Mouse (Mus musculus) hindbrain, embryonic 16.5 days (tissue): ENCODE data around the gene Mrgbp. TPM values are rescaled to one million over a fixed set of nuclear protein-coding genes. Genes with fewer than 3 reads are reported as not detected.

ENCODE experiments used
- ATAC-seq: fragments of 200-750 bp; cut with Nextera tagmentation; 2 replicates; pipeline ENCODE4 v1.8.0; 2017; ENCODE audit warnings: moderate TSS enrichment, moderate library complexity
- H3K27ac ChIP-seq: fragments of 300-500 bp; sonication (generic); 2 replicates; pipeline ENCODE4 v1.5.1; 2014; ENCODE audit warnings: low read depth, mild to moderate bottlenecking, control low read depth, low read length, moderate library complexity
- H3K27me3 ChIP-seq: fragments of 300-500 bp; sonication (generic); replicated peaks from 2 replicates; pipeline ENCODE4 v1.6.1; 2014; ENCODE audit warnings: low read length; ENCODE audit not compliant: control insufficient read depth, insufficient read depth
- H3K36me3 ChIP-seq: fragments of 300-500 bp; sonication (generic); 2 replicates; pipeline ENCODE4 v1.6.1; 2014; ENCODE audit warnings: mild to moderate bottlenecking, low read length, moderate library complexity, mixed read lengths; ENCODE audit not compliant: control insufficient read depth, insufficient read depth
- H3K4me1 ChIP-seq: fragments of 300-500 bp; sonication (generic); 2 replicates; pipeline ENCODE4 v1.6.1; 2014; ENCODE audit warnings: low read depth, low read length; ENCODE audit not compliant: control insufficient read depth, insufficient read depth
- H3K4me2 ChIP-seq: fragments of 300-500 bp; sonication (generic); 2 replicates; pipeline ENCODE4 v1.6.1; 2014; ENCODE audit warnings: mild to moderate bottlenecking, low read length, control low read depth, moderate library complexity
- H3K4me3 ChIP-seq: fragments of 300-500 bp; sonication (generic); 2 replicates; pipeline ENCODE4 v1.5.1; 2014; ENCODE audit warnings: mild to moderate bottlenecking, low read length, control low read depth, moderate library complexity
- H3K9ac ChIP-seq: fragments of 300-500 bp; sonication (generic); 2 replicates; pipeline ENCODE4 v1.6.1; 2014; ENCODE audit warnings: low read depth, mild to moderate bottlenecking, control low read depth, low read length, moderate library complexity
- H3K9me3 ChIP-seq: fragments of 300-500 bp; sonication (generic); 2 replicates; pipeline ENCODE4 v1.6.1; 2014; ENCODE audit warnings: mild to moderate bottlenecking, low read length, moderate library complexity; ENCODE audit not compliant: control insufficient read depth
- WGBS: fragments of 180-500 bp; shearing (Covaris S2); extraction: QIAGEN DNeasy Blood & Tissue Kit; methylation state at CpG from one replicate; pipeline ENCODE4 v1.1.7; 2014; 5-methylcytosine and 5-hydroxymethylcytosine counted together
- polyA plus RNA-seq: library from polyadenylated mRNA; unstranded; fragments of >200 nt; fragmentation: Nextera tagmentation; extraction: Ambion mirVana; gene quantifications from 2 replicates; pipeline ENCODE4 v1.2.1, GENCODE M21; 2015

Mrgbp gene
- polyA plus RNA-seq, 1 experiment from 2014 or later = 38.1 TPM

DNA sequence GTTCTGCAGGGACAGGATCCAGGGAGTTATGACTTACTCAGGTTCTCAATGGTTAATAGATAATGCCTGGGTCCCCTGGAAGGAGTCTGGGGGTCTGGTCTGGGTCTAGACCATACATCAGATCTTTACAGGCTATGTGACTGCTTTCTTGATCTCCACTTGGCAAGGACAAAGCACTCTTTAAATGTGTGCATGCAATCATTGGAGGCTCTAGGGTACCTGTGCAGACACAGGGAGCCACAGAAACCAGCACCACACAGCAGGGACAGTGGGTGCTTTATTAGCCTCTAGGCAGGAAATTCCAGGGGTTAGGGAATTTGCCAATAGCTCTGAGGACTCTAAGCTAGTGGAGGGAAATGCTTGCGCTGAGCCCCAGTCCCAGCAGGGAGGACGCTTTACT, 30.8 kb downstream of the Mrgbp start:
- H3K9ac ChIP-seq = no peak overlapping the region
- H3K9me3 ChIP-seq = no peaks in the 10 kb centered on the region
- H3K4me3 ChIP-seq = no peak overlapping the region
- no peak overlapping the region for H3K27ac ChIP-seq
- no peaks in the 10 kb centered on the region for H3K4me1 ChIP-seq
- 86% methylated on average over 2 of the region's 2 CpGs for WGBS
- no peaks in the 10 kb centered on the region for H3K27me3 ChIP-seq
- no peak for ATAC-seq
- no peak overlapping the region for H3K4me2 ChIP-seq
- no peaks in the 10 kb centered on the region for H3K36me3 ChIP-seq

Other genes starting within 250 kb of the Mrgbp start
- gene Gata5, start 246.6 kb upstream of the Mrgbp start, polyA plus RNA-seq = not detected in 2 replicates
- gene Slco4a1, start 125.1 kb upstream of the Mrgbp start, polyA plus RNA-seq = 2.7 and 3.0 TPM in 2 replicates
- gene Ntsr1, start 81.3 kb upstream of the Mrgbp start, polyA plus RNA-seq = 3.6 and 4.1 TPM in 2 replicates
- 82.2 and 83.4 TPM in 2 replicates for gene Ogfr, start 7.9 kb downstream of the Mrgbp start, polyA plus RNA-seq
- 92.8 and 93.2 TPM in 2 replicates for gene Col9a3, start 16.5 kb downstream of the Mrgbp start, polyA plus RNA-seq
- gene Tcfl5, start 61.4 kb downstream of the Mrgbp start, polyA plus RNA-seq = 0.31 and 0.50 TPM in 2 replicates
- 20.7 and 21.7 TPM in 2 replicates for gene Dido1, start 128.7 kb downstream of the Mrgbp start, polyA plus RNA-seq
- 52.8 and 58.9 TPM in 2 replicates for gene Gid8, start 128.8 kb downstream of the Mrgbp start, polyA plus RNA-seq
- 0.19 and 0.42 TPM in 2 replicates for gene Slc17a9, start 144.0 kb downstream of the Mrgbp start, polyA plus RNA-seq
- 0.36 and 0.69 TPM in 2 replicates for gene Bhlhe23, start 195.6 kb downstream of the Mrgbp start, polyA plus RNA-seq